Mouse (Mus musculus): ENCODE data around the gene Rnf126.

- TF ChIP-seq POLR2A (IDR thresholded peaks at IDR 0.05; ENCODE audit: low read depth, low read length) (no peak), CTCF (IDR thresholded peaks at IDR 0.05; ENCODE audit: extremely low read depth, insufficient read depth, insufficient read length, insufficient replicate concordance) (peak; percentile 89)
These were observed 13.3 kb upstream of the Rnf126 start for GRCm38 (mm10) chr10:79779784-79780663.

All from spleen, adult 2 months (tissue).